Mouse (Mus musculus) kidney, adult 2 months (tissue): Measurements from ENCODE around the gene Prrc2a. TPM values are rescaled to one million over a fixed set of nuclear protein-coding genes. Genes with fewer than 3 reads are reported as not detected.
A peak's percentile ranks its signal among the peaks of the same experiment; 100 is the strongest.

Experiments
- DNase-seq: peaks from one replicate; pipeline ENCODE4 v3.0.0; 2021
- H3K27ac ChIP-seq: fragments of 200-500 bp; 2 replicates; pipeline ENCODE4 v1.5.1; 2012; ENCODE audit warnings: low read depth, low read length, control low read depth, inconsistent platforms; ENCODE audit not compliant: insufficient read depth
- H3K27me3 ChIP-seq: fragments of 200-500 bp; replicated peaks from 2 replicates; pipeline ENCODE4 v1.6.1; 2012; ENCODE audit warnings: mild to moderate bottlenecking, moderate library complexity, low read length, inconsistent platforms; ENCODE audit not compliant: control insufficient read depth, insufficient read depth
- H3K36me3 ChIP-seq: fragments of 200-500 bp; 2 replicates; pipeline ENCODE4 v1.6.1; 2012; ENCODE audit warnings: mild to moderate bottlenecking, moderate library complexity, low read length, inconsistent platforms; ENCODE audit not compliant: control insufficient read depth, insufficient read depth
- H3K4me1 ChIP-seq: fragments of 200-500 bp; 2 replicates; pipeline ENCODE4 v1.6.1; 2011; ENCODE audit warnings: low read length; ENCODE audit not compliant: control insufficient read depth, insufficient read depth
- H3K4me3 ChIP-seq: fragments of 200-500 bp; 2 replicates; pipeline ENCODE4 v1.5.1; 2011; ENCODE audit warnings: mild to moderate bottlenecking, low read depth, low read length, control low read depth; ENCODE audit not compliant: insufficient read depth
- CTCF ChIP-seq: fragments of 200-500 bp; conservative IDR thresholded peaks from 2 replicates; pipeline ENCODE4 v1.5.1; 2011; ENCODE audit warnings: low read depth, mild to moderate bottlenecking, control low read depth, low read length, moderate library complexity, mixed read lengths; ENCODE audit not compliant: insufficient read depth, insufficient read length
- POLR2A ChIP-seq: fragments of 200-500 bp; IDR thresholded peaks from one replicate; pipeline ENCODE4 v1.6.1; 2011; ENCODE audit warnings: low read depth, low read length, control low read depth
- WGBS: fragments of 180-500 bp; shearing (Covaris S2); methylation state at CpG from one replicate; pipeline ENCODE4 v1.1.7; 2018; 5-methylcytosine and 5-hydroxymethylcytosine counted together
- polyA plus RNA-seq: library from polyadenylated mRNA; depleted of rRNA; stranded (reverse); fragments of >200 nt; gene quantifications from 2 replicates; pipeline ENCODE4 v1.2.3, GENCODE M21; 2012

Gene Prrc2a
- polyA plus RNA-seq, 1 experiment, result 237 TPM

GRCm38 (mm10) chr17:35189186-35189585, 24.5 kb upstream of the Prrc2a start:
- TF ChIP-seq CTCF (no peak), POLR2A (no peak)
- no peak overlapping the region for H3K27ac ChIP-seq
- no peaks in the 10 kb centered on the region for H3K36me3 ChIP-seq
- no peak overlapping the region for H3K4me3 ChIP-seq
- 68% methylated on average over 1 of the region's 1 CpGs for WGBS
- no peaks in the 10 kb centered on the region for H3K4me1 ChIP-seq
- no peaks in the 10 kb centered on the region for H3K27me3 ChIP-seq
- no peak for DNase-seq

DNA sequence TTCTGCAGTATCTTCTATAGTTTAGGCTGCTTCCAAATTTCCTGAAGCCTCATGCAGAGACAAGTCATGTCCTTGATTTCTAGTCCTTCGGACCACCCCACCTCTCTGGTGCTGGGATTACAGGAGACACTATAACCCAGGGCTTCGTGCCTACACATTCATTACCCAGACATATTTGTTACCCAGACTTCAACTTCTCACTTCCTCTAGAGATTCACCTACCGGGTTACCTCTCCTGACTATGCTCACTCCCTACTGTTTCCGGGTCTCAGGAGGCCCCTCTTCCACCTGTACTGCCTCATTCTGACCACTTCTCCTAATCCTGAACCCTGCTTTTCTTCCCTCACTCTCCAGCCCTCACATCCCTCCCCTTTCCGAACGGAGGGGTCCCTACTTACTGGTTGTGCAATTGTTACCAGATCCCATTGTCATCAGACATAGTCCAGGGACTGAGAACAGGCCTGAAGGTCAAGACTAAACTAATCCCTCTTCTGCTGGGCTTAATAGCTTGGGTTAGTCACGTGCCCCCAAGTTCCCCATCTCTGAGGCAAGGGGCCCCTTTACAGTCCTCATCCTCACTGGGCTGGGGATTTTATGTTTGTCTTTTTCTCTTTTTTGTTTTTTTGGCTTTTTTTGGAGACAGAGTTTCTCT, 23.4 kb upstream of the Prrc2a start, which contains the start of gene Lst1:
Lst1 (minus strand) TSS at position 481 of the 652 bp plus-strand sequence.
- Histone ChIP-seq H3K27me3 (no peaks in the 10 kb centered on the region), H3K27ac (no peak within 1 kb of the TSS), H3K36me3 (no peaks in the 10 kb centered on the region), H3K4me3 (no peak within 1 kb of the TSS), H3K4me1 (no peaks in the 10 kb centered on the region)
- DNase-seq, result no peak
- no peak for TF ChIP-seq POLR2A
- no peak for TF ChIP-seq CTCF
- WGBS, result 80% methylated on average over 7 of the region's 7 CpGs

DNA sequence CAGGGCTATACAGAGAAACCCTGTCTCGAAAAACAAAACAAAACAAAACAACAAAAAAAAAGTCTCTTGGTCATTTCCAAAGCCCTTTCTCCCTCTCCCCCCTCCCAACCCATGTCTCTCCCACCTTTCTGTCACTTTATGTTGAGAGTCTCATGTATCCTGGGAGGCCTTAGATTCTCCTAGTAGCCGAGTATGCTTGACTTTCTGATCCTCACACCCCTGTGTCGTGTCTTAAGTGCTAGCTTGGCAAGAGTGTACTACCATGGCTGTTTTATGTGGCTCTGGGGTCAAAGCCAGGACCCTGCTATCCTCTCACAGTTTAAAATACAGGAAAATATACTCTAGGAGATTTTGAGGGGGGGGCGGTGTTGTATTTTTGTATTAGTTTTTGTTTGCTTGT, 22.6 kb upstream of the Prrc2a start:
- H3K4me3 ChIP-seq, result no peak overlapping the region
- H3K4me1 ChIP-seq, result no peaks in the 10 kb centered on the region
- H3K27ac ChIP-seq, result no peak overlapping the region
- TF ChIP-seq POLR2A, result no peak
- no peak for TF ChIP-seq CTCF
- H3K36me3 ChIP-seq, result no peaks in the 10 kb centered on the region
- H3K27me3 ChIP-seq, result no peaks in the 10 kb centered on the region
- DNase-seq, result no peak
- WGBS, result 63% methylated on average over 4 of the region's 4 CpGs

GRCm38 (mm10) chr17:35186681-35187080, 22.0 kb upstream of the Prrc2a start:
- WGBS, result 6% methylated on average over 4 of the region's 4 CpGs
- Histone ChIP-seq H3K36me3 (no peaks in the 10 kb centered on the region), H3K4me1 (no peaks in the 10 kb centered on the region), H3K4me3 (peak overlapping the region; percentile 42; the same call in 1 of the 2 replicates), H3K27me3 (no peaks in the 10 kb centered on the region), H3K27ac (no peak overlapping the region)
- DNase-seq, result no peak
- TF ChIP-seq CTCF (no peak), POLR2A (no peak)

DNA sequence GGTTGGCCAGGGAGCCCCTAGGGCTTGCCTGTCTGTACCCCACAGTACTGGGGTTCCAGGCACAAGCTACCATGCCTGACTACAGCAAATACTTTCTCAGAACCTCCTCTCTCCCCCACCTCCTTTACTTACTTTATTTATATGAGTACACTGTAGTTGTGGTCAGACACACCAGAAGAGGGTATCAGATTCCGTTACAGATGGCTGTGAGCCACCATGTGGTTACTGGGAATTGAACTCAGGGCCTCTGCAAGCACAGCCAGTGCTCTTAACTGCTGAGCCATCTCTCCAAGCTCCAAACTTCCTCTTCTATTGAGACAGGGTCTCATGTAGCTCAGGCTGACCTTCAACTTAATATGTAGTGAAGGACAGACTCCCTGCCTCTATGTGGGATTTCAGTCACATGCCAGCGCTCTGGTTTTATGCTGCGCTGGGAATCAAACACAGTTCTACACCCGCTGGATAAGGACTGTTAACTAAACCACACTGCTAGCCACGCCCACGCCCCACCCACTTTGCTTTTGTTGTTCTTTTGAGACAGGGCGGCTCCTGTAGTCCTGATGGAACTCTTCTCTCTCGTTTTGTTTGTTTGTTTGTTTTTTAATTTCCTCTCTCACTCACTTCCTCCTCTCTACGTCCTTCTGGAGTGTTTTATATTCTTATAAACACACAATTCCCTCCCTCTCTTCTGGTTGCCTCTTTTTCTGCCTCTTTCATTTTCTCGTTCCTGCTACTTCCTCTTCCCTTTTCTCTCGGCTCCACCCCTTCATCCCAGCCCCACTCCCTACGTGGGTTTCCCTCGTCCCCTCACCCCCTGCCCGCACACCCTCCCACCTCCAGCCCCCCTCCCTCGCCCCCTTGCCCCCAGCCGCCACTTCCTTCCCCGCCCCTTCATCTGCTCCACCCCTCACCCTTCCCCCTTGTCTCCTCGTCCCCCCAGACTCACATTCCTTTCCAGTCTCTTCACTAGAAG, 21.2 kb upstream of the Prrc2a start:
- peak; percentile 76 for DNase-seq
- no peaks in the 10 kb centered on the region for H3K36me3 ChIP-seq
- no peaks in the 10 kb centered on the region for H3K27me3 ChIP-seq
- H3K27ac ChIP-seq, result peak overlapping the region; percentile 15; the same call in 1 of the 2 replicates
- H3K4me3 ChIP-seq, result peak overlapping the region; percentile 42
- 7% methylated on average over 16 of the region's 18 CpGs for WGBS
- no peaks in the 10 kb centered on the region for H3K4me1 ChIP-seq
- TF ChIP-seq POLR2A (no peak), CTCF (no peak)

GRCm38 (mm10) chr17:35180093-35180492, 15.4 kb upstream of the Prrc2a start:
- no peak for DNase-seq
- H3K36me3 ChIP-seq, result no peaks in the 10 kb centered on the region
- H3K4me1 ChIP-seq, result no peaks in the 10 kb centered on the region
- H3K4me3 ChIP-seq, result no peak overlapping the region
- no peaks in the 10 kb centered on the region for H3K27me3 ChIP-seq
- H3K27ac ChIP-seq, result no peak overlapping the region
- WGBS, result 88% methylated on average over 5 of the region's 5 CpGs
- TF ChIP-seq POLR2A (no peak), CTCF (no peak)

GRCm38 (mm10) chr17:35178528-35178927, 13.8 kb upstream of the Prrc2a start:
- no peaks in the 10 kb centered on the region for H3K36me3 ChIP-seq
- no peaks in the 10 kb centered on the region for H3K27me3 ChIP-seq
- no peak overlapping the region for H3K27ac ChIP-seq
- 17% methylated on average over 5 of the region's 5 CpGs for WGBS
- TF ChIP-seq CTCF (peak; percentile 97), POLR2A (no peak)
- peak; percentile 77 for DNase-seq
- 0 out of 2 replicates have a peak, but pooled peaks cover 3% of the 10 kb centered on the region for H3K4me1 ChIP-seq
- no peak overlapping the region for H3K4me3 ChIP-seq
